ENCODE assay signal across 28 mouse cellular contexts in the genomic region with DNA sequence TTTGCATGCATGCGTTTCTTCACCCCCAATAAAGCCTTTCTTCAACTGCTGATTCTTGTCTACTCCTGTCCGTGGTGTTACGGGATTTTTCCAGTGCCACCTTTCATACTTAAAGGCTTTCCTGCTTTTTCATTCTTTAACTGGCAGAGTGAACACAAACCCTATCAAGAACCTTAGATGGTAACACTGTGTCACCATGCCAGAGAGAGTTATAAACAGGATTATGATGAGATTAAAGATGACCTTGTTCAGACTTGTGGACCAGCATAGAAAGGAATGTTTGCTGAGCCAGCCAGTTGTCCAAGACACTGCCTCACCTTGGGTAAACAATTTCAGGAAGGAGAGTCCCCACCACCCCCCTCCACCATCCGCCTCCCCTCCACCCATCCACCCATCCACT. TPM values are rescaled to one million over a fixed set of nuclear protein-coding genes. Genes with fewer than 3 reads are reported as not detected.
DNase-seq lines count a peak whose midpoint lies in the region; ATAC-seq and TF ChIP-seq lines count a peak whose summit lies in the region.
"Had no signal": no experiment of that assay in that cellular context is flagged by ENCODE, and none has a peak within 500 bp of the region (broad histone marks: within the 10 kb centered on the region; RNA-seq: fewer than 3 reads in every experiment).

No protein-coding gene starts in this region.

- no peak for ATAC-seq in embryonic facial prominence, embryonic 15.5 days (ENCODE audit: insufficient number of reproducible peaks, low FRiP score, low TSS enrichment, low read depth)
- peak; percentile 14; the same call in 1 of the 2 replicates for ATAC-seq in stomach, embryonic 14.5 days (ENCODE audit: insufficient number of reproducible peaks, insufficient read depth, low FRiP score, low read depth)
- ATAC-seq in stomach, postnatal 0 days (ENCODE audit: low FRiP score, low TSS enrichment), result no peak
- no peak for ATAC-seq in liver, embryonic 12.5 days
- ATAC-seq: activated CD4-positive, CD25-positive, alpha-beta regulatory T cell, adult 4 months; CD4-positive, CD25-positive, alpha-beta regulatory T cell, adult 4 months; forebrain, embryonic 14.5 days; forebrain, postnatal 0 days had no signal

- WGBS in embryonic facial prominence, embryonic 15.5 days, result 76% methylated on average over 4 of the region's 4 CpGs
- 67% methylated on average over 4 of the region's 4 CpGs for WGBS in stomach, embryonic 14.5 days
- WGBS in stomach, postnatal 0 days, result 36% methylated on average over 4 of the region's 4 CpGs
- 74% methylated on average over 4 of the region's 4 CpGs for WGBS in liver, embryonic 12.5 days (ENCODE audit: insufficient replicate concordance)

- TF ChIP-seq POLR2A in ES-Bruce4 (IDR thresholded peaks at IDR 0.05; ENCODE audit: insufficient read depth, low read length), result no peak

- TF ChIP-seq CTCF in ES-Bruce4 (IDR thresholded peaks at IDR 0.05; ENCODE audit: low read depth, low read length), result no peak
- no peak for TF ChIP-seq CTCF in stomach, postnatal 0 days (IDR thresholded peaks at IDR 0.05; ENCODE audit: low read depth)

- no peak for DNase-seq in stomach, postnatal 0 days (ENCODE audit: low spot score)
- DNase-seq in left cerebral cortex, adult 11 months (ENCODE audit: low spot score), result no peak
- DNase-seq: adrenal gland, adult 8-10 months; adrenal gland, postnatal 25 days; cerebellum, adult 11-12 months; cerebellum, adult 8-10 months; cerebellum, postnatal 14 days; forebrain, postnatal 0 days; gastrocnemius, adult 2 months; gastrocnemius, postnatal 14 days had no signal

- H3K27me3 ChIP-seq in ES-Bruce4 (ENCODE audit: control insufficient read depth, insufficient read depth, low read length, poor library complexity, severe bottlenecking), result no peaks in the 10 kb centered on the region
- H3K27me3 ChIP-seq in embryonic facial prominence, embryonic 15.5 days, result no peaks in the 10 kb centered on the region
- H3K27me3 ChIP-seq in stomach, embryonic 14.5 days (ENCODE audit: control insufficient read depth, insufficient read depth, low read length), result no peaks in the 10 kb centered on the region
- no peaks in the 10 kb centered on the region for H3K27me3 ChIP-seq in stomach, postnatal 0 days (ENCODE audit: control insufficient read depth, insufficient read depth, low read length)
- no peaks in the 10 kb centered on the region for H3K27me3 ChIP-seq in liver, embryonic 12.5 days (replicated peaks)
- H3K27me3 ChIP-seq: embryonic facial prominence, embryonic 12.5 days; hindbrain, embryonic 12.5 days; hindbrain, embryonic 15.5 days had no signal

- H3K27ac ChIP-seq in ES-Bruce4 (ENCODE audit: insufficient read depth, low read length), result peak overlapping the region; percentile 28; the same call in 1 of the 2 replicates
- 0 out of 2 replicates have a peak overlapping the region, but pooled peaks have one; percentile 4 for H3K27ac ChIP-seq in embryonic facial prominence, embryonic 15.5 days (replicated peaks)
- peak overlapping the region; percentile 68; the same call in 1 of the 2 replicates for H3K27ac ChIP-seq in stomach, embryonic 14.5 days (ENCODE audit: low read length)
- peak overlapping the region; percentile 76 for H3K27ac ChIP-seq in stomach, postnatal 0 days (replicated peaks)
- H3K27ac ChIP-seq in liver, embryonic 12.5 days, result no peak overlapping the region
- H3K27ac ChIP-seq: embryonic facial prominence, embryonic 12.5 days; gastrocnemius, adult 2 months; hindbrain, embryonic 12.5 days; hindbrain, embryonic 15.5 days had no signal

- no peak overlapping the region for H3K4me2 ChIP-seq in embryonic facial prominence, embryonic 15.5 days (replicated peaks)
- H3K4me2 ChIP-seq in stomach, embryonic 14.5 days (replicated peaks; ENCODE audit: low read depth, low read length), result no peak overlapping the region
- H3K4me2 ChIP-seq in stomach, postnatal 0 days (replicated peaks; ENCODE audit: low read depth), result no peak overlapping the region
- no peak overlapping the region for H3K4me2 ChIP-seq in liver, embryonic 12.5 days
- H3K4me2 ChIP-seq: embryonic facial prominence, embryonic 12.5 days; heart, embryonic 11.5 days; hindbrain, embryonic 12.5 days; hindbrain, embryonic 15.5 days had no signal

- H3K4me1 ChIP-seq in ES-Bruce4 (ENCODE audit: control insufficient read depth, insufficient read depth, low read length), result peaks cover 13% of the 10 kb centered on the region
- H3K4me1 ChIP-seq in embryonic facial prominence, embryonic 15.5 days, result no peaks in the 10 kb centered on the region
- no peaks in the 10 kb centered on the region for H3K4me1 ChIP-seq in stomach, embryonic 14.5 days (ENCODE audit: control insufficient read depth, insufficient read depth, low read length)
- 0 out of 2 replicates have a peak, but pooled peaks cover 3% of the 10 kb centered on the region for H3K4me1 ChIP-seq in stomach, postnatal 0 days (replicated peaks; ENCODE audit: control insufficient read depth, insufficient read depth)
- peaks cover 5% of the 10 kb centered on the region; the same call in 1 of the 2 replicates for H3K4me1 ChIP-seq in liver, embryonic 12.5 days
- H3K4me1 ChIP-seq: embryonic facial prominence, embryonic 12.5 days had no signal

- no peak overlapping the region for H3K4me3 ChIP-seq in ES-Bruce4 (ENCODE audit: low read depth, low read length)
- H3K4me3 ChIP-seq in embryonic facial prominence, embryonic 15.5 days (replicated peaks), result no peak overlapping the region
- no peak overlapping the region for H3K4me3 ChIP-seq in stomach, embryonic 14.5 days (ENCODE audit: low read depth, low read length)
- no peak overlapping the region for H3K4me3 ChIP-seq in stomach, postnatal 0 days (ENCODE audit: low read depth, low read length)
- H3K4me3 ChIP-seq in liver, embryonic 12.5 days, result no peak overlapping the region
- H3K4me3 ChIP-seq: embryonic facial prominence, embryonic 12.5 days; gastrocnemius, adult 2 months; hindbrain, embryonic 12.5 days; hindbrain, embryonic 15.5 days had no signal

- TF ChIP-seq EP300 in ES-Bruce4 (IDR thresholded peaks at IDR 0.05; ENCODE audit: insufficient read depth, low read depth, low read length), result no peak
- TF ChIP-seq EP300 in stomach, postnatal 0 days (optimal IDR thresholded peaks at IDR 0.05), result no peak

- no peaks in the 10 kb centered on the region for H3K9me3 ChIP-seq in ES-Bruce4 (replicated peaks; ENCODE audit: control insufficient read depth, insufficient read depth, low read length, poor library complexity, severe bottlenecking)
- no peaks in the 10 kb centered on the region for H3K9me3 ChIP-seq in embryonic facial prominence, embryonic 15.5 days (replicated peaks)
- H3K9me3 ChIP-seq in stomach, embryonic 14.5 days (ENCODE audit: control insufficient read depth, low read depth, low read length), result no peaks in the 10 kb centered on the region
- no peaks in the 10 kb centered on the region for H3K9me3 ChIP-seq in stomach, postnatal 0 days (ENCODE audit: control insufficient read depth, low read length)
- H3K9me3 ChIP-seq in liver, embryonic 12.5 days (replicated peaks), result no peaks in the 10 kb centered on the region
- H3K9me3 ChIP-seq: embryonic facial prominence, embryonic 12.5 days; hindbrain, embryonic 12.5 days; hindbrain, embryonic 15.5 days had no signal

- no peaks in the 10 kb centered on the region for H3K36me3 ChIP-seq in ES-Bruce4 (ENCODE audit: control insufficient read depth, insufficient read depth, low read length, poor library complexity, severe bottlenecking)
- no peaks in the 10 kb centered on the region for H3K36me3 ChIP-seq in embryonic facial prominence, embryonic 15.5 days
- no peaks in the 10 kb centered on the region for H3K36me3 ChIP-seq in stomach, embryonic 14.5 days (ENCODE audit: control insufficient read depth, insufficient read depth, low read length)
- H3K36me3 ChIP-seq in stomach, postnatal 0 days (ENCODE audit: control insufficient read depth, insufficient read depth, low read length), result no peaks in the 10 kb centered on the region
- no peaks in the 10 kb centered on the region for H3K36me3 ChIP-seq in liver, embryonic 12.5 days
- H3K36me3 ChIP-seq: embryonic facial prominence, embryonic 12.5 days; hindbrain, embryonic 12.5 days; hindbrain, embryonic 15.5 days had no signal

- H3K9ac ChIP-seq in ES-Bruce4 (ENCODE audit: low read depth, poor library complexity, severe bottlenecking), result no peak overlapping the region
- H3K9ac ChIP-seq in embryonic facial prominence, embryonic 15.5 days, result no peak overlapping the region
- H3K9ac ChIP-seq in stomach, embryonic 14.5 days (replicated peaks; ENCODE audit: low read depth, low read length), result no peak overlapping the region
- H3K9ac ChIP-seq in stomach, postnatal 0 days (ENCODE audit: low read length), result no peak overlapping the region
- no peak overlapping the region for H3K9ac ChIP-seq in liver, embryonic 12.5 days
- H3K9ac ChIP-seq: embryonic facial prominence, embryonic 12.5 days; forebrain, postnatal 0 days; hindbrain, embryonic 12.5 days; hindbrain, embryonic 15.5 days had no signal

RNA-seq across cellular contexts. Expression of a gene that starts 4.6 kb away (rescaled TPM):
- polyA plus RNA-seq in ES-Bruce4 (2011; ENCODE audit: insufficient read depth, insufficient read length, low read depth, missing spikeins), result 46.5 and 50.3 TPM in 2 replicates
- 102 and 109 TPM in 2 replicates for polyA plus RNA-seq in embryonic facial prominence, embryonic 15.5 days (2015; fragmentation: Nextera tagmentation; extraction: Ambion mirVana)
- 93.6 and 103 TPM in 2 replicates for polyA plus RNA-seq in stomach, embryonic 14.5 days (2014; fragmentation: Nextera tagmentation; extraction: Ambion mirVana)
- 150 and 163 TPM in 2 replicates for polyA plus RNA-seq in stomach, postnatal 0 days (2015; fragmentation: Nextera tagmentation; extraction: Ambion mirVana)
- 76.7 and 79.0 TPM in 2 replicates for polyA plus RNA-seq in liver, embryonic 12.5 days (2016; fragmentation: Nextera tagmentation; extraction: Ambion mirVana)

RNA-seq across cellular contexts. Expression of a gene that starts 23.3 kb away (rescaled TPM):
- polyA plus RNA-seq in ES-Bruce4 (2011; ENCODE audit: insufficient read depth, insufficient read length, low read depth, missing spikeins), result not detected in 2 replicates
- not detected in 2 replicates for polyA plus RNA-seq in embryonic facial prominence, embryonic 15.5 days (2015; fragmentation: Nextera tagmentation; extraction: Ambion mirVana)
- not detected in 2 replicates for polyA plus RNA-seq in stomach, embryonic 14.5 days (2014; fragmentation: Nextera tagmentation; extraction: Ambion mirVana)
- not detected in 2 replicates for polyA plus RNA-seq in stomach, postnatal 0 days (2015; fragmentation: Nextera tagmentation; extraction: Ambion mirVana)
- not detected in 2 replicates for polyA plus RNA-seq in liver, embryonic 12.5 days (2016; fragmentation: Nextera tagmentation; extraction: Ambion mirVana)
- polyA plus RNA-seq: activated CD4-positive, CD25-positive, alpha-beta regulatory T cell, adult 4 months; brain, embryonic 14.5 days; C2C12; CD4-positive, CD25-positive, alpha-beta regulatory T cell, adult 4 months; embryonic facial prominence, embryonic 12.5 days; forebrain, embryonic 11.5 days; forebrain, embryonic 14.5 days; forebrain, postnatal 0 days; frontal cortex, adult 2 months; heart, embryonic 11.5 days; heart, embryonic 14.5 days; heart, postnatal 0 days; hindbrain, embryonic 12.5 days; hindbrain, embryonic 15.5 days; intestine, embryonic 14.5 days had no signal
